Mouse (Mus musculus) embryo, embryonic 10.5 days (tissue): Measurements from ENCODE around the gene Pigh.

Experiments
- DNase-seq: peaks from one replicate; pipeline ENCODE4 v3.0.0-alpha.2; 2015; ENCODE audit warnings: low spot score

Gene Pigh

GRCm38 (mm10) chr12:79067526-79067925 is 21.9 kb downstream of the Pigh start:
- no peak for DNase-seq

DNA sequence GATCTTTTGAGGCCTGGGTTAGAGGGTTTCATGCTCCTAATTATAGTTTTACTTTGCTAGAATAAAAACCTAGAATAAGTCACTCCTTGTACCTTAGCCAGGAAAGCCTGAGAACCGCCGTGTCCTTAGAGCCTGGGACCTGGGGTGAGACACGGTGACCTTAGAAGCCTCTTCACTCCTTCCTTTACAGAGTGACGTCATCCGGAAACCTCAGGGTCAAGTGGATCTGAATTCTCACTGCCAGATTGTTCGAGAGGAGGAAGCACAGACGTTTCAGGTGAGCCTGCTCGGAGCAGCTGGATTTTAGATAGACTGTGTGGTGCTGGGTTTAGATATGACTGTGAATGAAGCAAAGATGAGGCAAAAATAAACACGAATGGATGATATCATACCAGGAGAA is 23.0 kb downstream of the Pigh start:
- DNase-seq: no peak

GRCm38 (mm10) chr12:79064451-79064850 is 25.0 kb downstream of the Pigh start:
- no peak for DNase-seq

GRCm38 (mm10) chr12:79060766-79061652 is 28.4 kb downstream of the Pigh start:
- DNase-seq: no peak

GRCm38 (mm10) chr12:79060134-79060533 is 29.3 kb downstream of the Pigh start:
- no peak for DNase-seq

DNA sequence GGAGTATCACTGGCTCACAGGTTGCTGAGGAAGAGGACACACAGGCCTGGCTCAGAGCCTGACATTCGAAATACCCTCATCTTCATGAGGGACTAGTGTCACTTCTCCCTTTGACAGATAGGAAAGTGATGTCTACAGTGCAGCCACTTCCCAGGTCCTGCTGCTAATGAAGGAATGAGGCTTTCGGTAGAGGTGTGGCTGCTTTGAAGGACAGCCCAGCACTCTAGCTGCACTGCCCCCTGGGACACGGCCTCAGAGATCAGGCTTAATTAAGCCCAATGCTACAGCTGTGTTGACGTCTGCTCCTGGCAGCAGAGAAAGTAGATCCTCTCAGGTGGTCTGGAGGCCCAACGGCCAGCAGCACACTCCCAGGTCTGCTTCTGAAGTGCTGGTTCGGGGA is 29.9 kb downstream of the Pigh start:
- DNase-seq: no peak

- no peak for DNase-seq
Observed at GRCm38 (mm10) chr12:79055276-79055675, 34.2 kb downstream of the Pigh start.

- no peak for DNase-seq
Observed at GRCm38 (mm10) chr12:79052073-79052472, 37.4 kb downstream of the Pigh start.

- DNase-seq: no peak
Observed at GRCm38 (mm10) chr12:79050545-79051212, 38.8 kb downstream of the Pigh start.

GRCm38 (mm10) chr12:79049807-79050206 is 39.6 kb downstream of the Pigh start:
- DNase-seq: no peak

- no peak for DNase-seq
Observed at GRCm38 (mm10) chr12:79048898-79049297, 40.6 kb downstream of the Pigh start.

DNA sequence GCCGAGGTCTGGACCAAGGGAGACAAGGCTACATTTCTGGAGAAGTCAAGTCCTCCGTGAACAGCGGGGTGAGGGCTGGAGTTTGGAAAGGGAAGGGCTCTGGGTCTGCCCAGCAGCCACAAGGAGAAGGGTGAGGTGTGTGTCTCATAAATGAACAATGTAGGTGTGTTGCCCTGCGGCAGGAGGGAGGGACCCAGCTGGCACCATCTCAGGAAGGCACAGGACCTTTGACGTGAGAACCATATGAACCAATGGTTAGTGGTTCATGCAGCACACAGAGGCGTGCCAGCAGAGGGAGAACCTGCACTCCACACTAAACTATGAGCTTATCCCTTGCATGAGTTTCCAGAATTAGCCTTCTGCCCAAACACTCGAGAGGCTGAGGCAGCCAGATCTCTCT is 42.2 kb downstream of the Pigh start:
- DNase-seq: no peak

- DNase-seq: no peak
Observed at GRCm38 (mm10) chr12:79046171-79046570, 43.3 kb downstream of the Pigh start.

DNA sequence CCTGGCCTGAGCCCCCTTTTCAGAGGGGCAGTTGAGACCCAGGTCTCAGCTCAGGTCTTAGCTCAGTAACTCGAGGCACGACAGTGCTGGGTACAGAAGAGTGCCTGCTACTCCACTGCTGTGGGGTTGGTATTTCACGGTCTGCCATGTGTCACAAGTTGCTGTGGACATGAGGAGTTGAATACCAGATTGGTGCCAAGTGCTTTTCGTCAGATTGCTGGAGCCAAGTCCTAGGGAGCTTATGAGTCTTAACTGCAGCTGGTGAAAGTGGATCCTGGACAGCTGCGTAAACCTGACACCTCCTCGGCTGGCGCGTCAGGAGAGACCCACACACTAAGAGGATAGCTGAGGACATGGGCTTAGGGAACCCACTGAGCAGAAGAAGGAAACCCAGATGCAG is 44.8 kb downstream of the Pigh start:
- DNase-seq: no peak

- no peak for DNase-seq
Observed at GRCm38 (mm10) chr12:79041436-79041835, 48.0 kb downstream of the Pigh start.

DNA sequence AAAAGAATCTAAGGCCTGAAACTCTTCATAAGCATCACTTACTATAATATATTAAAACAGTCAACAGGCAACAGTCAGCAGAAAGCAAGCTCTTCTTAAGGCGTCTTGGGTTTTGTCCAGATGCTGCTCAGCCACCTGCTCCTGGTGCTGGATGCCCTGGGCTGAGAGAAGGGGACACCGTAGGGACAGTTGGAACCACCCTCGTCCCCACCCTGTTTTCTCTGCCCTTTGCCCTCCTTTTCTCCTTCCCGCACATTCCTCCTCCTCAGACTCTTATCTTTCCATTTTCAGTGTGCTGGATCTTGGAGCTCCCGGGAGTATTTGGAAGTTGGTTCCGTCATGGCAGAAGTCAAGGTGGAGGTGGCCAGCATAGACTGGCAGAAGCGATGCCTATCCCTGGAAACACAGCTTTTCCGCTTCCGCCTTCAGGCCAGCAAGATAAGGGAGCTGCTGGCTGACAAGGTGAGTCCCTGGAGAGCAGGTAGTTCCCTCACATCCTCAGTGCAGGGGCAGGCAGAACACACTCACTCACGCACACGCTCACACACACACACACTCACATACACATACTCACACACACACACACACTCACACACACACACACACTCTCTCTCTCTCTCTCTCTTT is 49.1 kb downstream of the Pigh start:
- DNase-seq: no peak

DNA sequence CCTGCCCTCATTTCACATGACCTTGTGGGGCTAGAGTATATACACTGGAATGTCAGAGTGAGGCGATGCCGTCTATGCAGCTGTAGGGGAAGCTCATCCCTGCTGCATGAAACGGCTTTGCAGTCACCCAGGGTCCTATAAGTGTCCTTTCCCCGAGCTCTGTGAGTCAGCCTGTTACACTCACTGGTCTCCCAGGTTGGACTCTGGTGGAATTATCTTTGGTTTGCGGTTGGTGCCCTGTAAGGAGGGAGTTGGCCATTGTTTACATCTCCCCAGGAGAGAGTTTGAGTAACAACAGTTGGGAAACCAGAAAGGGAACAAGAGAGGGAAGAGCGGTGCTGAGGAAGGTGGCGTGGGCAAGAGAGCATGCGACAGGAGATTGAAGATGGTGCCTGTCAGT is 49.7 kb downstream of the Pigh start:
- no peak for DNase-seq

- DNase-seq: peak; percentile 21
Observed at GRCm38 (mm10) chr12:79035349-79035748, 54.1 kb downstream of the Pigh start.

DNA sequence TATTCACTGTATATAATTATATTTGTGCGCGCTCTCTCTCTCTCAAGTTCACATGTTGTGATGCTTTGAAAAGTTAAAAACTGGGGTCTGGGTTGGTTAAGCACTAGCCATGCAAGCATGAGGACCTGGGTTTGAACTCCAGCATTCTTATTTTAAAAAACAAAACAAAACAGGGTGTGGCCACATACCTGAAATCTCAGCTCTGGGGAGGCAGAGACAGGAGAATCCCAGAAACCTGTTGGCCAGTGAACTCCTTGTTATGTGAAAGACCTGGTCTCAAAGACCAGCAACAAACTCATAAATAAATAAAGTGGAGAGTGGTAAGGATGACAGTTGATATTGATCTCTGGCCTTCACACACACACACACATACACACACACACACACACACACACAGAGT is 55.1 kb downstream of the Pigh start:
- no peak for DNase-seq
